In the genomic region with DNA sequence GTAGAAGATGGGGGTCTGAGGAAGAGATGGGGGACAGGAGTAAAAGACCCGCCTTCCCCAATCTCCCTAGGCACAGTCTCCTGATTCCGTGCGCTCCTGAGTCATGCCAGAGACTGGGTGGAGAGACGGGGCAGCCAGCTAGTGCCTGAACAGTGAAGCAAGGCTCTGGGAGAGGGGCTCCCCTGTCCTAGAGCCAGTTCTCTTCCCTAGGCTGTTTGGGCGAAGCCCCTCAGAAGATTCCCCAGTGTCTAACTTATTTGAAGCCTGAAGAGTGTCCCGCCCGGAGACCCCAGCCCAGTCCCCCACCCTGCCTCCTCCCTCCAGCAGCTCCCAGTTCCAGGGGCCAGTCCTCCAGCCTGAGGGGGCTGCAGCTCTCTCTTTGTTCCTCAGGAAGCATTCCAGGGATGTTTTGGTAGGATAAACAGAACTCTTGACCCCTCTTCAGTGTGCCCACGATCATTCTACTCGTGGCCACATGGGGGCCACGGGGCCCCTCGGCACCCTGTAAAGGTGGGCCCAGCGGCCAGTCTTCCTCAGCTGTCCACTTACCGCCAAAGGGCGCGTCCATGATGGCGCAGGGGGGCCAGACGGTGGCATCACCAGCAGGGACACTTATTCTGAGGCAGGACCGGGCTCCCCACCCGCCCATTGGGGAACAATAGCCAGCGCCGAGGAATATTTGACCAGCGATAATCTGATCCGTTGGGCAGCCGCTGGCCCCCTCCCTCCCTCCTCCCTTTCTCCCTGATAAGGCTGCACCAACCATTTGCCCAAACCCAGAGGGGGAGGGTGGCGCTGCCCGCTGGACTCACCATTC, we compare ENCODE assay signal across 12 mouse cellular contexts. TPM values are rescaled to one million over a fixed set of nuclear protein-coding genes. Genes with fewer than 3 reads are reported as not detected.
DNase-seq lines count a peak whose midpoint lies in the region; ATAC-seq and TF ChIP-seq lines count a peak whose summit lies in the region.
"Had no signal": no experiment of that assay in that cellular context is flagged by ENCODE, and none has a peak within 500 bp of the region (broad histone marks: within the 10 kb centered on the region; RNA-seq: fewer than 3 reads in every experiment).

No protein-coding gene starts in this region.

- no peaks in the 10 kb centered on the region for H3K36me3 ChIP-seq in heart, embryonic 16.5 days (ENCODE audit: control insufficient read depth, insufficient read depth)
- no peaks in the 10 kb centered on the region for H3K36me3 ChIP-seq in heart, adult 2 months (ENCODE audit: control insufficient read depth, insufficient read depth, low read length)
- no peaks in the 10 kb centered on the region for H3K36me3 ChIP-seq in hindbrain, embryonic 13.5 days
- H3K36me3 ChIP-seq in midbrain, embryonic 13.5 days, result no peaks in the 10 kb centered on the region

- peak overlapping the region; percentile 5 for H3K9ac ChIP-seq in heart, embryonic 16.5 days (ENCODE audit: low read length)
- H3K9ac ChIP-seq in heart, adult 2 months (ENCODE audit: low read depth, low read length), result no peak overlapping the region
- no peak overlapping the region for H3K9ac ChIP-seq in hindbrain, embryonic 13.5 days
- H3K9ac ChIP-seq in midbrain, embryonic 13.5 days (replicated peaks), result no peak overlapping the region

- no peak for DNase-seq in heart, adult 2 months
- peak; percentile 58 for DNase-seq in embryo, embryonic 10 days (ENCODE audit: low spot score)
- no peak for DNase-seq in adrenal gland, postnatal 36 days
- no peak for DNase-seq in cerebellum, adult 11 months
- no peak for DNase-seq in frontal cortex, adult 2 months (ENCODE audit: extremely low spot score in 1 of 2, low spot score in 1 of 2)
- DNase-seq: cerebellum, adult 9-11 months; layer of hippocampus, adult 9-11 months; thymus, postnatal 4 days had no signal

- H3K4me3 ChIP-seq in heart, embryonic 16.5 days (ENCODE audit: low read length), result peak overlapping the region; percentile 26
- no peak overlapping the region for H3K4me3 ChIP-seq in heart, adult 2 months
- H3K4me3 ChIP-seq in hindbrain, embryonic 13.5 days, result no peak overlapping the region
- H3K4me3 ChIP-seq in midbrain, embryonic 13.5 days (replicated peaks), result 0 out of 2 replicates have a peak overlapping the region, but pooled peaks have one; percentile 8
- H3K4me3 ChIP-seq: megakaryocyte, embryonic 14.5 days had no signal

- H3K27ac ChIP-seq in heart, embryonic 16.5 days (ENCODE audit: low read length), result no peak overlapping the region
- H3K27ac ChIP-seq in heart, adult 2 months, result no peak overlapping the region
- no peak overlapping the region for H3K27ac ChIP-seq in hindbrain, embryonic 13.5 days
- H3K27ac ChIP-seq in midbrain, embryonic 13.5 days, result no peak overlapping the region

- intact Hi-C loops in heart, adult 2 months (cut with DNase I), result no loop called here

- peak overlapping the region; percentile 57 for H3K4me2 ChIP-seq in heart, embryonic 16.5 days (ENCODE audit: low read depth, low read length)
- peak overlapping the region; percentile 33; the same call in 1 of the 2 replicates for H3K4me2 ChIP-seq in hindbrain, embryonic 13.5 days
- peak overlapping the region; percentile 31; the same call in 1 of the 2 replicates for H3K4me2 ChIP-seq in midbrain, embryonic 13.5 days (replicated peaks)

- no peaks in the 10 kb centered on the region for H3K9me3 ChIP-seq in heart, embryonic 16.5 days (replicated peaks; ENCODE audit: control insufficient read depth, low read length)
- H3K9me3 ChIP-seq in hindbrain, embryonic 13.5 days, result no peaks in the 10 kb centered on the region
- H3K9me3 ChIP-seq in midbrain, embryonic 13.5 days, result no peaks in the 10 kb centered on the region
- H3K9me3 ChIP-seq: megakaryocyte, embryonic 14.5 days had no signal

- no peak for TF ChIP-seq POLR2A in heart, adult 2 months (IDR thresholded peaks at IDR 0.05; ENCODE audit: insufficient read depth, low read depth, low read length)

- 18% methylated on average over 26 of the region's 26 CpGs for WGBS in heart, embryonic 16.5 days
- 24% methylated on average over 24 of the region's 26 CpGs for WGBS in heart, adult 2 months
- WGBS in hindbrain, embryonic 13.5 days, result 36% methylated on average over 25 of the region's 26 CpGs
- WGBS in midbrain, embryonic 13.5 days, result 28% methylated on average over 26 of the region's 26 CpGs

- no peak for ATAC-seq in heart, embryonic 16.5 days (replicated peaks; ENCODE audit: extremely low read depth, insufficient read depth, low FRiP score)
- ATAC-seq in hindbrain, embryonic 13.5 days (ENCODE audit: low FRiP score), result no peak
- peak; percentile 38; the same call in 1 of the 2 replicates for ATAC-seq in midbrain, embryonic 13.5 days

- TF ChIP-seq EP300 in heart, adult 2 months (IDR thresholded peaks at IDR 0.05; ENCODE audit: insufficient read depth, low read depth, low read length), result no peak

- no peak for TF ChIP-seq CTCF in heart, adult 2 months (IDR thresholded peaks at IDR 0.05)

- no peaks in the 10 kb centered on the region for H3K27me3 ChIP-seq in heart, embryonic 16.5 days (ENCODE audit: control insufficient read depth, insufficient read depth, low read length)
- H3K27me3 ChIP-seq in heart, adult 2 months (ENCODE audit: control insufficient read depth, insufficient read depth, low read length), result 0 out of 2 replicates have a peak, but pooled peaks cover 2% of the 10 kb centered on the region
- H3K27me3 ChIP-seq in hindbrain, embryonic 13.5 days, result 0 out of 2 replicates have a peak, but pooled peaks cover 6% of the 10 kb centered on the region
- no peaks in the 10 kb centered on the region for H3K27me3 ChIP-seq in midbrain, embryonic 13.5 days

- no peaks in the 10 kb centered on the region for H3K79me2 ChIP-seq in heart, adult 2 months (replicated peaks; ENCODE audit: control insufficient read depth, insufficient read depth, low read length)

- peaks cover 10% of the 10 kb centered on the region for H3K4me1 ChIP-seq in heart, embryonic 16.5 days (ENCODE audit: control insufficient read depth, insufficient read depth, low read length)
- no peaks in the 10 kb centered on the region for H3K4me1 ChIP-seq in heart, adult 2 months (ENCODE audit: control insufficient read depth, insufficient read depth, low read length)
- H3K4me1 ChIP-seq in hindbrain, embryonic 13.5 days (replicated peaks), result peaks cover 6% of the 10 kb centered on the region
- H3K4me1 ChIP-seq in midbrain, embryonic 13.5 days (replicated peaks), result peaks cover 17% of the 10 kb centered on the region; the same call in 1 of the 2 replicates

RNA-seq across cellular contexts. Expression of a gene that starts 15.7 kb away (rescaled TPM):
- polyA plus RNA-seq in heart, embryonic 16.5 days (2015; fragmentation: Nextera tagmentation; extraction: Ambion mirVana), result 4.2 TPM in 2 replicates
- total RNA-seq in heart, adult 2 months (2021), result 1 to 10 TPM; 3.9 to 4.7 TPM
- 6.0 and 6.5 TPM in 2 replicates for polyA plus RNA-seq in heart, adult 2 months (2012; rRNA removed)
- 0.44 and 0.50 TPM in 2 replicates for polyA plus RNA-seq in hindbrain, embryonic 13.5 days (2015; fragmentation: Nextera tagmentation; extraction: Ambion mirVana)
- polyA plus RNA-seq in midbrain, embryonic 13.5 days (2015; fragmentation: Nextera tagmentation; extraction: Ambion mirVana), result 0.58 and 0.77 TPM in 2 replicates
- total RNA-seq in adrenal gland, postnatal 36 days (2021), result 1 to 10 TPM; 1.4 to 1.7 TPM
- polyA plus RNA-seq in frontal cortex, adult 2 months (2012; rRNA removed), result 13.4 and 14.4 TPM in 2 replicates

RNA-seq across cellular contexts. Expression of a gene that starts 20.9 kb away (rescaled TPM):
- polyA plus RNA-seq in heart, embryonic 16.5 days (2015; fragmentation: Nextera tagmentation; extraction: Ambion mirVana), result 51.6 and 54.9 TPM in 2 replicates
- total RNA-seq in heart, adult 2 months (2021), result 1 to 10 TPM; 3.7 to 4.5 TPM
- 2.9 and 3.8 TPM in 2 replicates for polyA plus RNA-seq in heart, adult 2 months (2012; rRNA removed)
- polyA plus RNA-seq in hindbrain, embryonic 13.5 days (2015; fragmentation: Nextera tagmentation; extraction: Ambion mirVana), result 34.4 and 34.9 TPM in 2 replicates
- polyA plus RNA-seq in midbrain, embryonic 13.5 days (2015; fragmentation: Nextera tagmentation; extraction: Ambion mirVana), result 47.9 and 49.6 TPM in 2 replicates
- total RNA-seq in adrenal gland, postnatal 36 days (2021), result 10 to 100 TPM; 12.0 to 18.4 TPM
- polyA plus RNA-seq in frontal cortex, adult 2 months (2012; rRNA removed), result 11.2 and 13.9 TPM in 2 replicates

RNA-seq across cellular contexts. Expression of a gene that starts 21.0 kb away (rescaled TPM):
- polyA plus RNA-seq in heart, embryonic 16.5 days (2015; fragmentation: Nextera tagmentation; extraction: Ambion mirVana), result 323 and 360 TPM in 2 replicates
- total RNA-seq in heart, adult 2 months (2021), result 100 to 1,000 TPM; 154 to 181 TPM
- polyA plus RNA-seq in heart, adult 2 months (2012; rRNA removed), result 200 and 205 TPM in 2 replicates
- 386 and 403 TPM in 2 replicates for polyA plus RNA-seq in hindbrain, embryonic 13.5 days (2015; fragmentation: Nextera tagmentation; extraction: Ambion mirVana)
- 386 and 396 TPM in 2 replicates for polyA plus RNA-seq in midbrain, embryonic 13.5 days (2015; fragmentation: Nextera tagmentation; extraction: Ambion mirVana)
- total RNA-seq in adrenal gland, postnatal 36 days (2021), result 100 to 1,000 TPM; 161 to 204 TPM
- polyA plus RNA-seq in frontal cortex, adult 2 months (2012; rRNA removed), result 53.8 and 63.9 TPM in 2 replicates

RNA-seq across cellular contexts. Expression of a gene that starts 42.2 kb away (rescaled TPM):
- polyA plus RNA-seq in heart, embryonic 16.5 days (2015; fragmentation: Nextera tagmentation; extraction: Ambion mirVana), result 39.8 and 44.7 TPM in 2 replicates
- total RNA-seq in heart, adult 2 months (2021), result 10 to 100 TPM; 24.2 to 25.3 TPM
- 14.6 and 16.2 TPM in 2 replicates for polyA plus RNA-seq in heart, adult 2 months (2012; rRNA removed)
- 157 and 159 TPM in 2 replicates for polyA plus RNA-seq in hindbrain, embryonic 13.5 days (2015; fragmentation: Nextera tagmentation; extraction: Ambion mirVana)
- 173 and 178 TPM in 2 replicates for polyA plus RNA-seq in midbrain, embryonic 13.5 days (2015; fragmentation: Nextera tagmentation; extraction: Ambion mirVana)
- 1,000 to 10,000 TPM in 1 of 2 experiments, 100 to 1,000 TPM in 1; 677 to 1,388 TPM for total RNA-seq in adrenal gland, postnatal 36 days (2021)
- 200 and 219 TPM in 2 replicates for polyA plus RNA-seq in frontal cortex, adult 2 months (2012; rRNA removed)

Comparison
In these comparisons a context has a peak if more than half of its experiments do, and no peak if none do; other contexts are left out.
1. H3K4me3 ChIP-seq: peak in heart, embryonic 16.5 days (single experiment) and midbrain, embryonic 13.5 days (single experiment); none in heart, adult 2 months (single experiment) and hindbrain, embryonic 13.5 days (single experiment).
2. Peak in every context shown above with its lines, with median percentiles within 50 percentile points of each other: H3K4me2 ChIP-seq.